Mouse (Mus musculus) heart, postnatal 14 days (tissue): ENCODE data around the gene Etv6. TPM values are rescaled to one million over a fixed set of nuclear protein-coding genes. Genes with fewer than 3 reads are reported as not detected.

Experiments used
- DNase-seq, 2 experiments: peaks; one replicate each; pipeline ENCODE4 v3.0.0; 2021 to 2022
- intact Hi-C: fragments of 180-260 bp; cut with DNase I; formaldehyde crosslinking; loops from one replicate; pipeline ENCODE4 v1.15.1; 2025
- total RNA-seq, 2 experiments: library from RNA; stranded (reverse); gene quantifications; 2 replicates each; pipeline ENCODE4 v1.2.3; 2021

The Etv6 gene
- total RNA-seq, 2 experiments from 2014 or later, result 12.7 to 12.8 TPM

DNA sequence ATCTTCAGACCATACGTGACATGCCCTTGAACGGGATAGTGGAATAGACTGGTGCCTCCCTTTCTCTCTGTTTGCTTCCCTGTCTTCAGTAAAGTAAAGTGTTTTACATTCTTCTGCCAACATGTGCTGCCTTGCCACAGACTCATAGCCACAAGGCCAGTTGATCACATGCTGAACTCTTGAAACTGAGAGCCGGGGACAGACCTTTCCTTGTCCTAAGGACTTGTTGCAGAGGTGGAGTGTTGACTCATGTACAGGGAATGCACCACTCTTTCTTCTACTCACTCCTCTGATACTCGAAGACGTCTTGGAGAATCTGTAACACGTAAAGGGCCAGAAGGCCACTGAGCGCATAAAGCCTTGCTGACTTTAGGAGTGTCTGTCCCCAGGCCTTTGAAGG is 94.3 kb downstream of the Etv6 start:
- intact Hi-C loops, result no loop called here
- DNase-seq, result no peak

DNA sequence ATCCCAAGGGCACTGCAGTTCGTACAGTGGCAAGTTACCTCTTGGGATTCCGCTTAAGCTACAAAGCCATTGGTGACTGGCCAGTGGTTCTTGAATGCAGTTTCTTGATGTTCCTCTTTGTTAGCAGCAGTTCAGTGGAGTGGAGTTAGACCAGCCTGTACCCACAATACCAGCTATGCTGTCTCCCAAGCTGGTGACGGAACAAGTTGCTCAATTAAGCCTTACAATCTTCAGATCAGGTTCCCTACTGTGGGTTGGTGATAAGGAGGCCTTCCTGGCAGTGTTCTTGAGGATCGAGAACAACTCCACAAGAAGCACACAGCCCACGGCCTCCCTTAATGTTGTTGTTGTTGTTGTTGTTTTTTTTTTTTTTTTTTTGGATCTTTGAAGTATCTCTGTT is 95.3 kb downstream of the Etv6 start:
- intact Hi-C loops, result no loop called here
- no peak for DNase-seq

DNA sequence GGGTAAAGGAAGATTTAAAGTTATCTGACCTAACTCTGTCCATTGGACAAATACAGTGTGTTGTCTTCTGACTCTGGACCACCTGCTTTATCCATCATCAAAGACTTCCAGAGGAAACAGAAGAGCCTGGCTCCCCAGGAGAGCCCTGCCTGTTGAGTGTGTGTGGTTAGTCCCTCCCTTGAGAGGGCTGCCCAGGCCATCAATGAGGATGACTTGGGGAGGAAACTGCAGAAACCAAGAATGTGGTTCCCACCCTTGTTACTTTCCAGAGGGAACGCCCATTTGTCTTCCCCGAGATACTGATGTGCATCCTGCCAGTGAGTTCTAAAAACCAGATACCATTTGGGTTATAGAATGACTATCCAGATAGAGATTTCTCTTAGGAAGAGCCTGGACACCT is 96.1 kb downstream of the Etv6 start:
- intact Hi-C loops, result no loop called here
- DNase-seq, result no peak

DNA sequence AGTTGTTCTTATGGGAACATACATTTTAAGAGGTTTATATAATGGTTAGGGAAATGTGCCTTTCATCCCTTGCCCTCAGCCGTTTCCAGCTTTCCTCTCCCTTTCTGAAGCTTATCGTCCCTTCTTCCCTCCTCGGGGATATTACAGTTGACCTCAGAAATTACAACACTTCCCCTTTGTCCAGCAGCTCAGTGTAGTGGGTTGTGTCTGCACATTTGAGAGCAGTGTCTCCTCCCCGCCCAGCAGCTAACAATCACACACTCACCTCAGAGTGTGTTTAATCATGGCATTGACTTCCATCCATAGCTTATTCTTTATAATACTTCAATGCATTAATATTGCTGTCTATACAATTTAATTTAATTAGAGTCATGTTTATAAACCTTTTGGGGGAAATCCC is 98.3 kb downstream of the Etv6 start:
- intact Hi-C loops, result no loop called here
- no peak for DNase-seq

DNA sequence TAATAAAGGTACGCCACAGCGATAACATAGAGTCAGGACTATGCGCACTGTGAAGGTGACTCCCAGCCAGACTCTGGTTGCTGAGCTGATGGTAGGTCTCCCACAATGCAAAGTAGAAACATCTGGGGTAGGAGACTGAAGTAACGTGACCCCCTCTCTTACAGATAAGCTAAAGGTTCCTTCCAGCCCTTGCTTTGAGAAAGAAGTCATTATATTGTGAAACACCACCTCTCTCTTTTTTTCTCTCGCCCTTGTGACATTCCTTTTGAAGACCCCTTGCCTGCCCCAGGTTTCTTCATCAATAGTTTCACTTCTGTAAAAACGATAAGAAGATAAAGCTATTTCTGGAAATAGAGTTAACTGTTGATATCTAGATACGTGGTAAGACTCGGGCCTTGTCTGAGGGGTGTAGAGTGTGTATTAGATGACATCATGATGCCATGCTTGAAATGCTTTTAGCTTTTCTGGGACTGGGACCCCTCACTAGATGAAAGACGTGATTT is 99.4 kb downstream of the Etv6 start:
- intact Hi-C loops, result no loop called here
- no peak for DNase-seq

DNA sequence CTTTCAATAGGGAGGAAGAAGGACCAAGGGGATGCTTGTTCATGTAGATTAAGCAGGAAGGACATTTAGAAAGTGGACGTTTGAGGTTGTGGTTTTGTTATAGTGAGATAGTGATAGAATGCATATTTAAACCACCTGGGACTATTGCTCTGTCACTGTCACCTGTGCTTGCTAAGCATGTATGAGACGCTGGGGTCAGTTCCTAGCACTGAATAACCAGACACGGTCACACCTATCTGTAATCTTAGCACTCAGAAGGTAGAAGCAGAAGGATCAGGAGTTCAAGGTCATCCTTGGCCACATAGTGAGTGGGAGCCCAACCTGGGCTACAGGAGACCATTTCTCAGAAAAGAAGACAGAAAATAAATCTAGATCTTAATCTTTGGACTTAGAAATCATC is 100.8 kb downstream of the Etv6 start:
- DNase-seq, result no peak
- intact Hi-C loops, result no loop called here

DNA sequence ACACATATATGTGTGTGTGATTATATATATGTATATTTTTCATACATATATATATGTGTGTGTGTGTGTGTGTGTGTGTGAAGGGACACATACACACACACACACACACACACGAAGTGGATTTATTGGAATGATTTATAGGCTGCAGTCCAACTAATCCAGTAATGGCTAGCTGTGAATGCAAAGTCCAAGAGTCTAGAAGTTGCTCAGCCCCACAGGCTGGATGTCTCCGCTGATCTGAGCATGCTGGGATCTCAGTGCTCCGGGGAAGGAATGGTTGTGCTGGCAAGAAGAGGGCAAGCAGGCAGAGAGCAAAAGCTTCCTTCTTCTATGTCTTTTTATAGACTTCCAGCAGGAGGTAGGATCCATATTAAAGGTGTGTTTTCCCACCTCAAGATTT is 103.9 kb downstream of the Etv6 start:
- intact Hi-C loops, result no loop called here
- no peak for DNase-seq

DNA sequence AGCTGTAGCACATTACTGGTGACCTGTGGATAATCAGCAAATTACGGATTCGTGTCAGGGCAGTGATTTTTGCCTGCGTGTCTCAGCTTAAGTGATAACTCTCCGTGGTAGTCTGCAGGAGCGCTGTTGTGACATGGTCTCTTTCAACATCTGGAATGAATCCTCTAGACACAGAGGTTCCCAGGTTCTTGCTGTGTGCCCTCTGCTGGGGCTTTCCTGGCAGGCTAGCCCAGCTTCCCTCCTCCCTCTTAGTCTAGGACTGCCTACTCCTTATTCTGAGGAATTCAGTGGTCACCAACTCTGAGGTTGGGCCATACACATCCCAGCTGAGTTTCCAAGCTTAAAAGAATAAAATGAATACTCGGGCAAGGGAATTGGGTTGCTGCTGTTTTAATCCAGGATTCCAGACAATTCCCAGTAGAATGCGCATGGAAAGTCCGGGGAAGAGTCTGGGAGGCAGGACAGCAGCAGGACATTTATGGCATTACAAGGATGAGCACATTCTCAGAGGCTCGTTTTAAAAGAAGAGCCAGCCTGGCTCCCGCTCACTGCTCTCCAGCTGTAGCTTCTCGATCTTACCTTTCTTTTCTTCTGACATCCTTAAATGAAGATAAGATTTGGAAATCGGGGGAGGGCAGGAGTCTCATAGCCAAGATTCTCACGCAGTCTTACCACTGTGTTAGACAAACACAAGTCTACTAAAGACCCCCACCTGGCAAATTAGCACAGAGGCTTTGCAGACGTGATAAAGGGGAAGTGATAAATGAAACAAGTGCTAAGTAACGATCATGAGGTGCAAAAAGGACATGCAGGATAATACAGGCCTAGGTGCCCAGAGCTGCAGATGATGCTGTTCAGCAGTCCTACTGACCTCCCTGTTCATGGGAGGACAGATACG is 105.5 kb downstream of the Etv6 start:
- intact Hi-C loops, result loop anchor here (5.0 kb wide), 2 partner anchors 101 to 179 kb away; no protein-coding TSS in a partner anchor
- no peak for DNase-seq

DNA sequence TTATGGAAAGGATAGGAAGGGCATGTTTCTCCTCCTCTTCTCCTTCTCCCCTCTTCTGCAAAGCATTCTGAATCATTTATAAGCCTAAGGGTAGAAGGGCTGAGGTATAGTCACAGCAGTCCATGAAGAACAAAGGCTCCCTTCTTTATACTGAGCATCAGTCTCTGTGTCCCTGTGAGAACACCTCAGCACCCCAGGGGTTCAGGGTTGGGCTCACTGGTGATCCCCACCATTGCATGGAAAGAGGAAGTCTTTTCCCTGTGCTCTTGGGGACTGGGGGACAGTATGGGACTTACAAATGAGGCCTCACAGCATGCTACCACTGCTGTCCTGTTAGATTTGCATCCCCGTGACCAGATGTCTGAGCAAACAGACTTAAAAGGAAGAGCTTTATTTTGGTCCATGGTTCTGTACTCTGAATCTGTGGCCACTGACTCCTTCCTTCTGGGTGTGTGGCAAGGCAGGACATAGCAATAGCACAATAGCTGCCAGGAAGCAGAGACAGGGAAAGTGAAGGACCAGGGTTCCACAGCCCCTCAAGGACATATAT is 106.2 kb downstream of the Etv6 start:
- DNase-seq, result no peak
- intact Hi-C loops, result loop anchor here (5.0 kb wide), 2 partner anchors 101 to 179 kb away; no protein-coding TSS in a partner anchor

DNA sequence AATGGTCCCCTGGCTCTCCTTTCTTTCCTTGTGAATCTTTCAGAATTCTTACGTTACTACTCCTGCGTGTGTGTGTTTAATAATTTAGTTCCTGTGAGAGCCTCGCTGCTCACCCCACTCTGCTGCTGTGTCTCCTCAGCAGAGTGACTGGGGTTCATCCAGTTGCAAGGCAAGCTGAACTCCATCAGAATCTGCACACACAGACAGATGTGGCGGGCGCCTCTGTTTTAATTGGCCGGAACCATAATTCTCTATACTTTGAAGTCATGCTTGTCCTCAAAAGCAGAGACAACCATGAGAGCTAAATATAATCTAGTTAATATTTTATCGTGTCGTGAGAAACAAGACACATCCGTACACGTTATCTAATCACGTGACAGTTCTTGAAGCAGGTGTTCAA is 107.2 kb downstream of the Etv6 start:
- DNase-seq, result no peak
- intact Hi-C loops, result loop anchor here (5.0 kb wide), 2 partner anchors 100 to 180 kb away; no protein-coding TSS in a partner anchor

DNA sequence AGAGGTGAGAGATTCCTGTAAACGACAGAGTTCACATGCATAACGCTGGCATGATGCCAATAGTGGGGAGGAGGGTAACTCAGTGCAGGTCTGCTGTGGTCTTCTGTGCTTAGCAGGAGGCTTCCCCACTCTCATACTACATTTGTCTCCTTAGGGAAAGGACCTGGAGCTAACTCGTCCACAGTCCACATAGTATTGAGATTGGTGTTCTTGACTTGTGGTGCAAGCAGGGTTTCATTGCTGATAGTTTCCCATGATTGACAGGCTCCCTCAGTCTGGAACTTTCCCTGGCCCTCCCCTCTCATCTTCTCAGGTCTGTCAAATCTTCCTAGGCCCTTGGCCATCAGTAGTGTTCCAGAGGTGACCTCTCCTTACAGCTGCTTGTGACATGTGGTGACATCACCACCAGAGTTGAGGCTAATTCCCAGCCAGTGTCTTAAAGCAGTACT is 108.2 kb downstream of the Etv6 start:
- intact Hi-C loops, result loop anchor here (5.0 kb wide), 2 partner anchors 99 to 181 kb away; no protein-coding TSS in a partner anchor
- peak in 1 of 2 experiments; percentile 40 for DNase-seq

DNA sequence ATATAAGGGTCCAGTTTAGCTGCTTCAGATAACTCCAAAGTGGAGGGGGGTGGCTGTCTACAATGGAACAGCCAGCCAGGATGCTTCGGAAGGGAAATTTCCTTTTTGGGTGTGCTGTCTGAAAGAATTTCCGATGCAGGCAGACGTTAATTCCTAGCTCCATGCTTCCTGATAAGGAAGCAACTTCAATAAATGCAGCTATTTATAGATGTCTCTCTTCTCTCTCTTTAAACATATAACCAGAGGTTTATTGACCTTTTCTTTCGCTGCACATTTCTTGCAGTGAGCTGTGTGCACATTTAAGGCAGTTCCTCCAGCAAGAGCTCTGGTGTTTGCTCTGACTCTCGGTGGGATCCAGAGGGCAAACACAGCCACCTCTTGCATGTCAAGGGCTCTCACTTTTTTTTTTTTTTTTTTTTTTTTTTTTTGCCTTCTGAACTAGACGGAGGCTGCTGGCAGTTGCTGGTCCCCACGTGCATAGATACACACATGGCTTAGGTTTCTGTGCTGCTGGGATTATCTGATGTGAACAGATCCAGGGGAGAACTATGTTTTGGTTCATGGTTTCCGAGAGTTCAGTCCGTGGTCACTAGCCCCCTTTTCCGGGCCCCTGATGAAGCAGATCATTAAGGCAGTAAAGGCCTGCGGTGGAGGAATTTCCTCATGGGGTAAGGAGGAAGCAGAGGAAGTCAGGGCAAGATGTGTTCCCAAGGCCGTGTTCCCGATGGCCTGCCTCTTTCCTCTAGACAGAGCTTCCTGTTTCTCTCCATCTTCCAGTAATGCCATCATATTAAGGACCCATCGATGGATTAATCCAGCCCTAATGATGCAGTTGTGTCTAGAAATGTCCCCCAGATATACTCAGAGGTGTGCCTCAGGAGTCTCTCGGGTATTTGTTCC is 109.0 kb downstream of the Etv6 start:
- DNase-seq, result peak in 1 of 2 experiments; percentile 43
- intact Hi-C loops, result loop anchor here (5.0 kb wide), 3 partner anchors 98 to 243 kb away; no protein-coding TSS in a partner anchor

DNA sequence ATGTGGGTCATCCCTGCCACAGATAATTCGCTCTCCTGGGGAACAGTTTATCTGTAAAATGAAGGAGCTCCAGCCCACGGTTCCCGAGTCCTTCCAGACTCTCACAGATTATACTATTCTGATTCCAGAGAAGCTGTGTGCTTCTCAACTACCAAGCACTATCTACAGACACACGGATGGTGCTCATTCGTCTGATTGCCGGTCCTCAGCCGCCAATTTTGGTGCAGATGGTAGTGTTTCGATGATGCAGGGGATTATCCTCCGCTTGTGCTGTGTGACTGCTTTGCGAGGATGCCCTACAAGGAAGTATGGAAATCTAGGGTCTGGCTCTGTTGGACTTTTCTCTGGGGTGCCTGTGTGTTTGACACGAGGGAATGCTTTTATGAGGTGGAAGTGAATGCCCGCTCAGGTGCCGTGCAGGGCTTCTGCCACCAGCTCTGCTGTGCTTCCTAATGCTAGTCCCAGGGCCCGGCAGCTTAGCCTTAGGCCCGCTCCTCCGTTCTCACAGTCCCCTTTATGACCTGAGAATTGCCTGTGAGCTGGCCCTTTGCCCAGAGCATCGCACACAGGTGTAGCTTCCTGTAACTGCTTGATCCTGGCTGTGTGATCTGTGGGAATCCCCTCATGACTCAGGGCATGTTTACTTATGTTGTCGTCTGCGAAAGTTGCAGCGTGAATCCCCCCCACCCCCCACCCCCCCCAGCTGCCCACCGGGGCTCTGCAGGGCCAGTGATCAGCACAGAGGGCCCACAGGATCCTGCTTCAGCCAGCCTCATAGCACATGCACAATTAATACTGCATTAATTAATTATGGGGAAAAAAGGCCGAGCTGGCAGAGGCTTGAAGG is 112.3 kb downstream of the Etv6 start:
- intact Hi-C loops, result loop anchor here (5.0 kb wide), 1 partner anchor 239 kb away; no protein-coding TSS in a partner anchor
- peak in 1 of 2 experiments; percentile 27 for DNase-seq

DNA sequence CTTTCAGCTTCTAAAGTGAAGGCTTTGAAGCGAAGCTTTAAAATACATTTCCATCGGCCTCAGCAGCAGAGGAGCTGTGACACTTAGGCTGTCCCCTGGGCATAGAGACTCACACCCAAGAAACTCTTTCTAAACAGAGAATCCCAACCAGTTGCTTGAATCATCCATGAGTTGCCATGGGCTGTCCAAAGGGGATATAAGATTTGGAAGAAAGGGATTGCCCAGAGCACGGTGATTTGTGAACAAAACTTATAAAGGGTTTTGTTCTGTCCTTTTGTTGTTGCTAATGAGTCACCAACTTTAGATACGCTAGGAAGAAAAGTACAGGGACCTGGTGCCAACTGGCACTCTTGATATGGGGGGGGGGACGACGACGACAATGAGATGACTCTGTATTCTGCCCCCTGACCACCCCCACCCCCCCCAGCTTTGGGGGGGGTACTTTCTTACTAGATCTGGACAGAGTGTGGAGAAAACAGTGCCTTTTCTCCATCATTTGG is 113.0 kb downstream of the Etv6 start:
- intact Hi-C loops, result loop anchor here (5.0 kb wide), 1 partner anchor 239 kb away; no protein-coding TSS in a partner anchor

DNA sequence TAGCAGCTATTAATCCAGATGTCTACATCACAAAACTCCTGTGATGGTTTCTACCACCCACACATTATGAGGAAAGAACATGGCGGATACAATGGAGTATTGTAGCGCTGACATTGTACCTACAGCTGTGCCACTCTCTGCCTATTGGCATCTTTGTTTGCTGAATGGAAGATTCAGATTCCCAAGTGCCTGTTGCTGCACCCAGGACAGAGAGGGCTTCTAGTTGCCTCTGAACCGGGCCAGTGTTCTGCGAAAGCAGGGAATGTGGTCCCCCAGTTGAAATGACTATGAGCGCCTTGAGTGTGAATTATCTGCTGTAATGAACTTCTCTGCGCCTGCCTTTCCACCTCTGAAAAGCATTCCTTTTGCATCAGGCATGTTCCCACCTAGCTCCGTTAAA is 114.1 kb downstream of the Etv6 start:
- DNase-seq, result no peak
- intact Hi-C loops, result loop anchor here (2.0 to 5.0 kb wide), 2 partner anchors 113 to 238 kb away; no protein-coding TSS in a partner anchor

More for the DNA sequence above, 113.0 kb downstream of the Etv6 start:
- no peak for DNase-seq

DNA sequence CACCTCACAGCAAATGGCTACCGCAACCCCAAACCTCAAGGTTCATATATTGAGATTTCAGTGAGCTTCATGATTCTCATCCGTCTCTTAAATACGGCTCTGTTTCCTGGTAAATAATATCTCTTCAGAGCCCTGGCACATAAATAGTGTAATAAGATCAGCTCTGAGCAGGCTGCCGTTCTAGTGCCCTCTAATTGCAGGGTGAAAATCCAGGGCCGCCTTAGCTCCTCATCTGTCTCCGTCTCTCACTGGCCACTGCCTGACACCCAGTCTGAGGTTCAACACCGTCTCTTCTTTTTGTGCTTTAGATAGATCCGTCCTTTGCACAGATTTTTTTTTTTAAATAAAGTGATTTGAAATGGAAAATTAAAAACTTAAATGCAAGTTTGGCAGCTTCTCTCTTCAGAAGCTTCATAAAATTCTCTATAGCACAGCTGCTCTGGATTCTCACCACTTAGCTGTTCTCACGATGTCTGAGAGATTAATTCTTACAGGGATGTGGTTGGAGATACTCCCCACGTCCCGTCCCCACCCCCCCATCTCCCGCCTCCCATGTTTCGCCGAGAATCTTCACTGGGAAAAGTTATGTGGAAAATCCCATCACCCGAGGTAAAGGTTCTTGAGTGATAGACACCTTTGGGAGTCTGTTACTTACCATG is 115.7 kb downstream of the Etv6 start:
- intact Hi-C loops, result loop anchor here (2.0 kb wide), 1 partner anchor 114 kb away; no protein-coding TSS in a partner anchor
- no peak for DNase-seq

DNA sequence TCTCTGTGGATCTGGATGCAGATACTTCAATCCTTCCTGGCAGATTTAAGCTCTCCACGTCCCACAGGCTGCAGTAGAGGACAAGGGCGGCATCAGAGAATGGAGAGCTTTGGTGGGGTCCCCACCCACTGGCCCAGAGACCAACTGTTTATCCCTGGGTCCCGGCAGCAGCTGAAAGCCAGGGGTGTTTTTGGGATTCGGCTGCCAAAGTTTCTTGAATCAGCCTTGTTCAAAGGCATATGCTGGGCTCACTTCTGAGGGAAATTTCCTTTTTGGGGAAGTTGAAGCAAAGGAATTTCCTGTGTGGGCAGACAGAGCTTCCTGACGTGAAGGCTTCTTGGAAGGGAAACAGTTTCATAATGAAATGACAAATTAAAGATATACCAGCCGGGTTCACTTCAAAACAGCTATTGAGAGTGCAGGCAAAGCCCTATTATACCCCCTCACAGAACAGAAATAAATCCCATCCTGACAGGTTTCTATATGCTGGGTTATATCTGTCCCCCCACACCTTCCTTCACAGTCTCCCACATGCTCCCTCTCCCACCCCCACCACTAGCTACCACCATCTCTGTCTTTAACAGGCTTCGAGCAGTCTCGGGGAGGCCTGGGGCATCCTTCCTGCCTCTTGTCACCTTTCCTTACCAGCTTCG is 116.5 kb downstream of the Etv6 start:
- intact Hi-C loops, result loop anchor here (2.0 kb wide), 1 partner anchor 115 kb away; no protein-coding TSS in a partner anchor
- peak; percentile 51 to 55 for DNase-seq

DNA sequence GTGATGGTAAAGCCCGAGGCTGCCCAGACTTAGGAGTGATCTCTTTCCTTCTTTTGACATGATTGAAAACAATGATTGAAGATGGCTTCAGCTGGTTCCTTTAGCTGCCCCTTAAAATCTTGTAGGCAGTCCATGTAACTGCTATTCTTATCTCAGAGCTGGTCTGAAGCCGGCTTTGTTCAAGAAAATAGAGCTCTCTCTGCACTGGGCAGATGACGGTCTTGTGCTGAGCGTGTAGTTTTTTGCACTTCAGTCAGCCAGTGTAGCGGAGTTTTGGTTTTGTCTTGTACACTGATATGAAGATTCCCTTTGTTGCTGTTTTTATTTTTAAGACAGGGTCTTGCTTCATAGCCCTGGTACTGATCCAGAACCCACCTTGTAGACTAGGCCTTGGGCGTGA is 117.0 kb downstream of the Etv6 start:
- DNase-seq, result no peak
- intact Hi-C loops, result no loop called here
